Mouse (Mus musculus) hindbrain, embryonic 13.5 days (tissue): Measurements from ENCODE around the gene Chmp4b. TPM values are rescaled to one million over a fixed set of nuclear protein-coding genes. Genes with fewer than 3 reads are reported as not detected.
A peak's percentile ranks its signal among the peaks of the same experiment; 100 is the strongest.

Experiments used
- ATAC-seq: fragments of 200-750 bp; cut with Nextera tagmentation; 2 replicates; pipeline ENCODE4 v1.8.0; 2017; ENCODE audit warnings: moderate TSS enrichment; ENCODE audit not compliant: low FRiP score
- H3K27ac ChIP-seq: fragments of 300-500 bp; sonication (generic); 2 replicates; pipeline ENCODE4 v1.5.1; 2015; ENCODE audit warnings: inconsistent platforms, mild to moderate bottlenecking, moderate library complexity
- H3K27me3 ChIP-seq: fragments of 300-500 bp; sonication (generic); 2 replicates; pipeline ENCODE4 v1.6.1; 2015; ENCODE audit warnings: mild to moderate bottlenecking, inconsistent platforms
- H3K36me3 ChIP-seq: fragments of 300-500 bp; sonication (generic); 2 replicates; pipeline ENCODE4 v1.6.1; 2015; ENCODE audit warnings: mild to moderate bottlenecking, inconsistent platforms
- H3K4me1 ChIP-seq: fragments of 300-500 bp; sonication (generic); replicated peaks from 2 replicates; pipeline ENCODE4 v1.6.1; 2015; ENCODE audit warnings: inconsistent platforms
- H3K4me2 ChIP-seq: fragments of 300-500 bp; sonication (generic); 2 replicates; pipeline ENCODE4 v1.6.1; 2015; ENCODE audit warnings: inconsistent platforms, mild to moderate bottlenecking, moderate library complexity
- H3K4me3 ChIP-seq: fragments of 300-500 bp; sonication (generic); 2 replicates; pipeline ENCODE4 v1.5.1; 2015; ENCODE audit warnings: mild to moderate bottlenecking, inconsistent platforms
- H3K9ac ChIP-seq: fragments of 300-500 bp; sonication (generic); 2 replicates; pipeline ENCODE4 v1.6.1; 2015; ENCODE audit warnings: mild to moderate bottlenecking, inconsistent platforms
- H3K9me3 ChIP-seq: fragments of 300-500 bp; sonication (generic); 2 replicates; pipeline ENCODE4 v1.6.1; 2016; ENCODE audit warnings: inconsistent platforms
- WGBS: fragments of 180-500 bp; shearing (Covaris S2); methylation state at CpG from one replicate; pipeline ENCODE4 v1.1.7; 2015; 5-methylcytosine and 5-hydroxymethylcytosine counted together
- polyA plus RNA-seq: library from polyadenylated mRNA; unstranded; fragments of >200 nt; fragmentation: Nextera tagmentation; extraction: Ambion mirVana; gene quantifications from 2 replicates; pipeline ENCODE4 v1.2.1, GENCODE M21; 2015

The Chmp4b gene
- polyA plus RNA-seq, 1 experiment from 2014 or later: 30.4 TPM

DNA sequence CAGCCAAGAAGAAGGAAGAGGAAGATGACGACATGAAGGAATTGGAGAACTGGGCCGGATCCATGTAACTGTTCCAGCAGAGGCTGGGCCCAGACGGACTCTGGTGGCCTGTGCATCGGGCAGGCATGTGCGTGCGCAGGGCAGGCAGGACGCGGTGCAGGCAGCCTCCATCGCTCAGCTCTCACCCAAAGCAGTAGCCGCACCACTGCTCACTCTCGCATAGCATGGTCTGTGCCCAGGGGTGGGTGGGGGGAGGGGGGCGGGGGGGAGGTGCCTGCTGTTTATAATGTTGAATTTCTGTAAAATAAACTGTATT is 42.4 kb downstream of the Chmp4b start:
- 93% methylated on average over 12 of the region's 12 CpGs for WGBS
- no peaks in the 10 kb centered on the region for H3K27me3 ChIP-seq
- H3K27ac ChIP-seq: no peak overlapping the region
- peaks cover 5% of the 10 kb centered on the region; the same call in 1 of the 2 replicates for H3K4me1 ChIP-seq
- H3K4me2 ChIP-seq: no peak overlapping the region
- H3K9ac ChIP-seq: no peak overlapping the region
- no peak overlapping the region for H3K4me3 ChIP-seq
- ATAC-seq: no peak
- no peaks in the 10 kb centered on the region for H3K9me3 ChIP-seq
- H3K36me3 ChIP-seq: peaks cover 71% of the 10 kb centered on the region

DNA sequence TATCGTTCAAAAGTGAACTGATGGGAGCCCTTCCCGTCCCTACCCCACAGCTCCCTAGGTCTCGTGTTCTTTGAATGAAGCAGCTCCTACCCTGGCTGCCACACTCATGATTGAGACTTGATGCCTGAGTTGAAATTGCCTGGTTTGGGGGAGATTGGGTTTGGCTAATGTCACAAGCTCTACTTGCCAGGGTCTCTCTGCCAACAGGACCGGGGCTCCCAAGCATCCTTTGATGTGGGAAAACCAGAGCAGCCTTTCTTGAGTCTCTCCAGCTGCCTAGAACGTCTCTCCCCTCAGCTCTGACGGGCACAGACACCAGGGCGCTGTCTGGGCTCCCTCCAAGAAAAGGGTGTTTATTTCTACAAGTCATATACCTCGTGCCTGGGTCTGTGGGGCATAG is 44.2 kb downstream of the Chmp4b start:
- Histone ChIP-seq H3K4me3 (no peak overlapping the region), H3K4me1 (no peaks in the 10 kb centered on the region), H3K27me3 (no peaks in the 10 kb centered on the region), H3K4me2 (no peak overlapping the region), H3K27ac (no peak overlapping the region), H3K36me3 (peaks cover 58% of the 10 kb centered on the region), H3K9me3 (no peaks in the 10 kb centered on the region), H3K9ac (no peak overlapping the region)
- no peak for ATAC-seq
- 87% methylated on average over 8 of the region's 8 CpGs for WGBS

DNA sequence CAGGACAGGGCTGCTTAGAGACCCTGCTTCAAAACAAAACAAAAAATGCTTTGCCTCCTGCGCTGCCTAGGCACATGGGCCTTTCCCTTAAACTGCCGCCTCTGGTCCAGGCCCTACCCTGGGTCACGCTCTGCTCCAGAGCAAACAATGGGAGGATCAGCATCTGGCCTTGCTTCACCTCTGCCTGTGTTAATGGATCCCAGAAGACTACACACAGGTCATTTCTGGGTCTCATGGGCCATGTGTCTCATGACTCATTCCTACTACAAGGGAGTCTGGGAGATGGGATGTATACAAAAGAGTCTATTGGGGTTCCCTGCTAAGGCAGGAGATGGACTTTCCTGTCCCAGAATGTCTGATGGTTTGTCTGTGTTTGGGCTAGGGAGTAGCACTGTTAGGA is 45.2 kb downstream of the Chmp4b start:
- Histone ChIP-seq H3K27ac (no peak overlapping the region), H3K4me2 (no peak overlapping the region), H3K4me1 (no peaks in the 10 kb centered on the region), H3K9me3 (no peaks in the 10 kb centered on the region), H3K27me3 (no peaks in the 10 kb centered on the region), H3K36me3 (peaks cover 50% of the 10 kb centered on the region), H3K4me3 (no peak overlapping the region), H3K9ac (no peak overlapping the region)
- no peak for ATAC-seq
- 82% methylated on average over 3 of the region's 3 CpGs for WGBS

DNA sequence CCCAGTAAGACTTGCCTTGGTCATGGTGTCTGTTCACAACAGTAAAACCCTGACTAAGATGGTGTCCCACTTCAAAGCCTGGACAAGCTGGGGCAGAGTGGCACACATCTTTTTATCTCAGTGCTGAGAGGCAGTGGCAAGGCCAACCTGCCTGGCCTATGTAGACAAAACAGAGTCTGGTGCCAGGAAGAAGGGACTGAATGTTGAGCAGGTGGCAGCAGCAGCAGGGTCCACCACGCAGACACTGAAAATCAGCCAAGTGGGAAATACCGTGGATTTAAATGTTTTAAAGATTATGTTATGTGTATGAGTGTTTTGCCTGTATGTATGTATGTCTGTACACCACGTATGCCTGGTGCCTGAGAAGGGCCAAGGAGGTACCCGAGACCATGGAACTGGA is 47.9 kb downstream of the Chmp4b start:
- 94% methylated on average over 4 of the region's 4 CpGs for WGBS
- Histone ChIP-seq H3K9ac (no peak overlapping the region), H3K4me1 (peaks cover 7% of the 10 kb centered on the region; the same call in 1 of the 2 replicates), H3K9me3 (no peaks in the 10 kb centered on the region), H3K4me2 (no peak overlapping the region), H3K27me3 (no peaks in the 10 kb centered on the region), H3K4me3 (no peak overlapping the region), H3K36me3 (peaks cover 25% of the 10 kb centered on the region), H3K27ac (no peak overlapping the region)
- ATAC-seq: no peak

DNA sequence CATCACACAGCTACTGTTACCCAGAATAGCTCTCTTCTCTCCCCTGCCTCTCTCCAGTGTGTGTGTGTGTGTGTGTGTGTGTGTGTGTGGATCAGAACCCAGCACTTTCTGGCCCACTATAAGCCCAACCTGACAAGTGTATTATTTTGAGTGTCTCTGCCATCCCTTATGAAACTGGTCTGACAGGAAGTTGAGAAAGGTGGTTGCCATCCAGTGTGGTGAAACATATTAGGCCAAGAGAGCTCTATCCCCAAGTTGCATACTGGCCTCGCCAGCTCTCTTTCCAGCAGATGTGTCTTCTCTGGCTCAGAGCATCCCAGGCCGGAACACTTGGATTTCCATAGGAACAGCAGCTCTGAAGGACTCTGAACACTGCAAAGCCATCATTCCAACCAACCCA is 48.7 kb downstream of the Chmp4b start:
- Histone ChIP-seq H3K4me1 (peaks cover 7% of the 10 kb centered on the region; the same call in 1 of the 2 replicates), H3K9ac (no peak overlapping the region), H3K36me3 (peaks cover 18% of the 10 kb centered on the region), H3K4me2 (no peak overlapping the region), H3K4me3 (no peak overlapping the region), H3K27ac (no peak overlapping the region), H3K27me3 (no peaks in the 10 kb centered on the region), H3K9me3 (no peaks in the 10 kb centered on the region)
- no peak for ATAC-seq
- WGBS: 78% methylated on average over 2 of the region's 2 CpGs

DNA sequence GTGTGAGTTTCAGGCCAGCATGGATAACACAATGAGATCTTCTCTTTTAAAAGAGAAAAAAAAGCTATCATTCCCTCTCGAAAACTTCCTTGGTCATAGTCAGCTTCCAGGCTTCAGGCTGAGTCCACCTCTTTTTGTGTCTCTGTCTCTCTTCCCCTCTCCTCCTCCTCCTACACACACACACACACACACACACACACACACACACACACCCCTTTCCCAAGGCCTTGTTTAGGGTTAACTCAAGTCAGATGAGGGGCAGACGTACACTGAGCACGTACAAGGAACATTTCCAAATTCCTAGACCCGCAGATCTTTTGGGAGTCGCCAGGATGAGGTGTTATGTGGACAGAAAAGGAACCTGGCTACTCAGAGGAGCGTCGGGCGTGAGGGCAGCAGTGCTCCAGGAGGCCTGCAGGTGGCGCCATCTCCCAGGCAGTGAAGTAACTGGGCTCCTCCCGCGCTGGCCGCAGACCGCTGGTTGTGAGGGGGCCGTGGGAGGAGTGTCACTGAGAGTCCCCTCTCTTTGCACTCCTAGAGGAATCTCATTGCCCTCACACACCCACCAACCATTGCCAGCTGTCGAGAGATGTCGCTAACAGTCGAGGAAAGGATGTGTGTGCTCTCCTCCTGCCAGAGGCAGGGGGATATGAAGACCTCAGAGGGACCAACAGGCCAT is 51.3 kb downstream of the Chmp4b start:
- WGBS: 5% methylated on average over 17 of the region's 17 CpGs
- Histone ChIP-seq H3K9ac (peak overlapping the region; percentile 20), H3K4me2 (peak overlapping the region; percentile 42), H3K4me3 (no peak overlapping the region), H3K27ac (no peak overlapping the region), H3K4me1 (peaks cover 8% of the 10 kb centered on the region; the same call in 1 of the 2 replicates), H3K9me3 (no peaks in the 10 kb centered on the region), H3K27me3 (no peaks in the 10 kb centered on the region), H3K36me3 (peaks cover 12% of the 10 kb centered on the region)
- peak; percentile 69; the same call in 1 of the 2 replicates for ATAC-seq

DNA sequence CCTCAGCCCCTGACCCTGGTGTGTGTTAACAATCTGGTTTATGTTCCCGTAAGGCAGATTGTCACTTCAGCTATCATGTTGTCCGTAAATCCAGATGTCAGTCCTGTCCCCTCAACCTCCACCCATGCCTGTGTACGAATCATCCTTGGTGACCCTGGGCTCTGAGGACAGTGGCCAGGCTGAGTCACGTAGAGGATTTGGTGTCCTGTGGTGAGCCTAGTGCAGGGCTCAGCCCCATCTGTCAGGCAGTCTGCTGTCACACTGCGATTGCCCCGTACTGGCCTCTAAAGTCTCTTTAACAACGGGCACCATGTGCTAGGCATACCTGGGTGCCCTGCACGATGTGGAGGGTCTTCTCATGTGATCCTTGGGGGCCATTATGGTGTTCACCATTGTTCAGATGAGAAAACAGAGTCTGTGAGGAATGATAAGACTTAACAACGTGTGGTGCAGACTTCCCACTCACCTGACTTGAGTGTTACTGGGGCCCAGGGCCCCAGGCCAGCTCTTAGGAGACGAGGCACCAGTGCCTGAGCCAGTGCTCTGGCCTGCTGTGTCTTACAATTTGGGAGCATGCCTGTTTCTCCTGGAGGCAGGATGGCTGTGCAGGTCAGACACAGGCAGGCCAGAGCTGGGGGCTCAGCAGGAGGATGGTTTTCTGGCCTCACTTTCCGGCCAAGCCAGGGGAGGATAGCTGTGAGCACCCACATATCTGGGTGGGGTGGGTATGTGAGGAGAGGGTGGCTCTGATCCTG is 55.2 kb downstream of the Chmp4b start:
- 71% methylated on average over 11 of the region's 11 CpGs for WGBS
- Histone ChIP-seq H3K27me3 (no peaks in the 10 kb centered on the region), H3K4me2 (no peak overlapping the region), H3K4me3 (no peak overlapping the region), H3K27ac (no peak overlapping the region), H3K4me1 (peaks cover 9% of the 10 kb centered on the region; the same call in 1 of the 2 replicates), H3K9me3 (no peaks in the 10 kb centered on the region), H3K9ac (no peak overlapping the region; the same call in 1 of the 2 replicates), H3K36me3 (no peaks in the 10 kb centered on the region)
- no peak for ATAC-seq

DNA sequence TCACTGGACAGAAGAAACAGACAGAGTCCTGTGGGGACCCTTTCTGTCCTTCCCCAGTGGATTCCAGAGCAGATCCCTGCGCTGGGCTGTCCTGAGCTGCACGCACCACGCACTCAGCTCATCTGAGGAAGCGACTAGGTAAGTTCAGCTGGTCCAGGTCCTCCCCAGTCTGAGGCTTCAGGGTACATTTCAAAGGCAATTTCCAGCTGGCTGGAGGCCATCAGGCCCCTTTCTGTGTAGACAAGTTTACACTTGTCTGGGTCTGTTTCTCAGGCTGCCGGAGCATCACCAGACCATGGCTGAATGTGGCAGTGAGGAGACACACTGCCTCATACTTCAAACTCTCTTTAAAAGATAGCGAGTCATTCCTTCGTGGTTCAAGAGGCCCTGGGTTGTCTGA is 55.8 kb downstream of the Chmp4b start:
- Histone ChIP-seq H3K9me3 (no peaks in the 10 kb centered on the region), H3K4me1 (peaks cover 9% of the 10 kb centered on the region; the same call in 1 of the 2 replicates), H3K4me2 (no peak overlapping the region), H3K27me3 (no peaks in the 10 kb centered on the region), H3K9ac (no peak overlapping the region; the same call in 1 of the 2 replicates), H3K27ac (no peak overlapping the region), H3K36me3 (no peaks in the 10 kb centered on the region), H3K4me3 (no peak overlapping the region)
- WGBS: 88% methylated on average over 7 of the region's 7 CpGs
- ATAC-seq: no peak

DNA sequence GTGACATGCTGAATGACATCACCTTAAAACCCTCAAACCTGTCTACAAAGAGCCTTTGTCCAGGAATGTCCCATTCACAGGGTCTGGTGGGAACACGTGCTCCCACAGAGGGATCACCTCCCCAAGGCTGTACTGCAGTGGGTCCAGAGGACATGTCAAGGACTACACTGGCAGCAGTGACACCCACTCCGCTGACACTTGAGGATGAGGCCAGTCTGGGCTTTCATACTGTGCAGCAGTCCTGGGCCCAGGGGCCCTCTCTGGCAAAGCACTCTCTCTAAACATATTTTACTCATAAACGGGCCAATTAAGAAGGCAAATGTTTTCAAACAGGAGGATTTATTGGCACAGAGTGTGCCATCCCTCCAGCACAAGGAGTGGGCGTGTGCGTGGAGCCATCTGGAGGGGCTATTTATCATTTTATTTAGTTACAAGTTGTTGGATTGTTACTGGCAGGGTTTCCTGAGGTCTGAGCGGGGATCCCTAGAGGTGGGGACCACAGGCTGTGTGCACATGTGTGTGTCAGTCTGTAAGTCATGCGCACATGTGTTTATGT is 56.4 kb downstream of the Chmp4b start:
- no peak for ATAC-seq
- Histone ChIP-seq H3K9me3 (no peaks in the 10 kb centered on the region), H3K9ac (no peak overlapping the region), H3K36me3 (no peaks in the 10 kb centered on the region), H3K4me3 (no peak overlapping the region), H3K27me3 (no peaks in the 10 kb centered on the region), H3K27ac (no peak overlapping the region), H3K4me1 (peaks cover 6% of the 10 kb centered on the region; the same call in 1 of the 2 replicates), H3K4me2 (no peak overlapping the region)
- 66% methylated on average over 7 of the region's 7 CpGs for WGBS

DNA sequence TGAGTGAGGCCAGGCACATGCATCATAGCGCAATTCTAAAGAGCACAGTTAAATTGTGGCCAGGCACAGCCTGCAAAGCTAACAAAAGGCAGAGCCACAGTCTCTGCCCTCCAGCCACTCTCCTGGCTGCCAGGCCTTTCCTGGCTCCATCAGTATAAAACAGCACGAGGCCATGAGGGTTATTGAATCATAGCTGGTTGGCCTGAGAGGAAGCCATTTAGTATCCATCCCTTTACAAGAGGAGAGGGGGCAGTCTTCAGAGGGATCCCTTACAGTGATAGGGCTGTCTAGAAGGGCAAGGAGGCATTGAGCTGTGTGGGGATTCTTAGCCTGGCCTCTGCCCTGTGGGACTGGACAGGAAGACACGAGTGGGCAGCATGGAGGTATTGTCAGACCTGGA is 60.2 kb downstream of the Chmp4b start:
- no peak overlapping the region for H3K9ac ChIP-seq
- H3K27ac ChIP-seq: no peak overlapping the region
- no peak overlapping the region for H3K4me2 ChIP-seq
- WGBS: 54% methylated on average over 3 of the region's 3 CpGs
- no peaks in the 10 kb centered on the region for H3K36me3 ChIP-seq
- H3K9me3 ChIP-seq: no peaks in the 10 kb centered on the region
- H3K4me1 ChIP-seq: 0 out of 2 replicates have a peak, but pooled peaks cover 2% of the 10 kb centered on the region
- no peak for ATAC-seq
- no peaks in the 10 kb centered on the region for H3K27me3 ChIP-seq
- H3K4me3 ChIP-seq: no peak overlapping the region

DNA sequence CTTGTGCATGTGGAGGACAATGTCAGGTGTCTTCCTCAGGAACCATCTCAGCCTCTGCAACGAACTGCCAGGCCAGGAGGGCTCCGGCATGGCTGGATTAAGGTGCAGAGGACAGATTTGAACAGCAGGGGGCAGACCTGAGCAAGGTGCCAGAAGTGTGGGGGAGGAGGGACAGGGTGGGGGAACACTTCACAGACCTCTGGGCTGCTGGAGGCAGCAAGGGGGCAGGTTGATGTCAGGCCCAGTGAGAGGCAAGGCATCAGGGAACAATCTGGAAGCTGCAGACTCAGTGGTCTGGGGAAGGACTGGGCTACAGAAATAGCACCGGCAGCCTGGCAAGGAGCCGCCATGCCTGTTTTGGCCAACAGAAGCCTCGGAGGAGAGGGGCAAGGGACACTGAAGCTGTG is 60.8 kb downstream of the Chmp4b start:
- Histone ChIP-seq H3K27ac (no peak overlapping the region), H3K27me3 (no peaks in the 10 kb centered on the region), H3K9ac (no peak overlapping the region), H3K4me3 (no peak overlapping the region), H3K36me3 (no peaks in the 10 kb centered on the region), H3K9me3 (no peaks in the 10 kb centered on the region), H3K4me1 (0 out of 2 replicates have a peak, but pooled peaks cover 2% of the 10 kb centered on the region), H3K4me2 (no peak overlapping the region)
- no peak for ATAC-seq
- WGBS: 37% methylated on average over 5 of the region's 5 CpGs

DNA sequence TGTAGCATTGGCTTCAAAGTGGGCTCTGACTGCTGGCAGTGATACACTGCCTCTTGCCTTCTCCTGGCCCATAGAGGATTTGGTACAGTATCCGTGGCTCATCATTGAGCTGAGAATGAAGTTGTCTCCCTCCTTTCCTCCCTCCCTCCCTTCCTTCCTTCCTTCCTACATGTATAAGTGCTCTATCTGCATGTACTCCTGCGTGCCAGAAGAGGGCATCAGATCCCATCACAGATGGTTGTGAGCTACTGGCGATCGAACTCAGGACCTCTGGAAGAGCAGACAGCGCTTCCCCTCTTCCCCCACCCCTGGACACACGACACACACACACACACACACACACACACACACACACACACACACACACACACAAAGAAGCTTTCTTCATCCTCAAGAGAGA is 61.6 kb downstream of the Chmp4b start:
- Histone ChIP-seq H3K4me1 (no peaks in the 10 kb centered on the region), H3K36me3 (no peaks in the 10 kb centered on the region), H3K9ac (no peak overlapping the region), H3K9me3 (no peaks in the 10 kb centered on the region), H3K4me2 (no peak overlapping the region), H3K27me3 (no peaks in the 10 kb centered on the region), H3K4me3 (no peak overlapping the region), H3K27ac (no peak overlapping the region)
- WGBS: 50% methylated on average over 6 of the region's 6 CpGs
- no peak for ATAC-seq
